Mouse (Mus musculus) gastrocnemius, postnatal 14 days (tissue): ENCODE measurements at regions not wholly inside any gene's neighbourhood (a gene's known extent, or its start where the extent isn't known, plus 50 kb on each side); places are given as distances from the start of the nearest gene placed in this dataset.
"Not testable (repeated sequence)": the region's sequence is repeated elsewhere in the genome, so short reads cannot be mapped to it uniquely, and the experiment has no call there.

Experiments
- DNase-seq: peaks from one replicate; pipeline ENCODE4 v3.0.0; 2021; ENCODE audit warnings: mixed read lengths
- intact Hi-C: fragments of 180-260 bp; cut with DNase I; formaldehyde crosslinking; loops from one replicate; pipeline ENCODE4 v1.15.1; 2025; ENCODE audit warnings: low total_unique reads

DNA sequence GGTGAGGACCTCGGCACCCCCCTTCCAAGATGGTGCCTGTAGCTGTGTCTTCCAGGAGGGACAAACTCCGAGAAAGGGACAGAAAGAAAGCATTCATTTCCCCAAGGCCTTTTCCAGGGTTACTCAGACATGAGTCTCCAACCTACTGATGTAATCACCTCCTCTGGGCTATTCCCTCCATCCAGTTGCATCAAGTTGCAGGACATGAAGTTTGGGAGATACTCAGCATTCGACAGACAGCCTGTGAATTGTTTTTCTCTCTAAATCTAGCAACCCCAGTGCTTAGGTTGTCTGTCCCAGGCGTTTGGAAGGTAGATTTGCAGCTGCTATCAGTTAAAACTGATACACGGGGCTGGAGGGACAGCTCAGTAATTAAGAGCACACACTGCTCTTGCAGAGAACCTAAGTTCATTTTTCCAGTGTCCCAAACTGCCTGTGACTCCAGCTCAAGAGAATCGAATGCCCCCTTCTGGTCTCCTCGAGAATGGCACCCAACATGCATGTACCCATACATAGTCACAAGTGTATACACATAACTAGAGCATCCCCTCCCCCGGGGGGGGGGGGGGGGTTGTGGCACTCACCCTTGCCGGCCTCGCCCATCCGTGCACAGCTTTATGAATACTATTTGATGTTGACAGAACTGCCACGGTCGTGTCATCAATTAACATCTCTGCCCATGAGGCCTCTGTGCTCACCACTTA is 73.8 kb upstream of the Spata13 start:
- no peak for DNase-seq
- intact Hi-C loops: no loop called here

DNA sequence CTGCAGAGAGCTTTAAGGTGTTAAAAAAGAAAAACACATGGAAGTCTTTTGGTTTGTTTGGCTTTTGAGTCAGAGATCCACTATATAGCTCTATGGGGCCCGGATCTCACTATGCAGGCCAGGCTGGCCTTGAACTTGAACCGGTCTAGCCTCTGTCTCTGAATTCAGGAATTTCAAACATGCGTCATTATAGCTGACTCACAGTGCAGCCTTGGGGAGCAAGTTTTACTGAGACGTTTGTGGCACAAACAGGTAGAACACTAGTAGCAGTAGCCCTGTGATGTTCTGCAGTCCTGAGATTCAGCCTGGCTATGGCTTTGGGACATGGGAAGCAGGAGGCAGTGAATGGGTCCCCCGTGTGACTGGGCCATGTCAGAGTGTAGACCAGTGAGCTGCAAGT is 57.5 kb upstream of the Spata13 start:
- intact Hi-C loops: no loop called here
- DNase-seq: no peak

DNA sequence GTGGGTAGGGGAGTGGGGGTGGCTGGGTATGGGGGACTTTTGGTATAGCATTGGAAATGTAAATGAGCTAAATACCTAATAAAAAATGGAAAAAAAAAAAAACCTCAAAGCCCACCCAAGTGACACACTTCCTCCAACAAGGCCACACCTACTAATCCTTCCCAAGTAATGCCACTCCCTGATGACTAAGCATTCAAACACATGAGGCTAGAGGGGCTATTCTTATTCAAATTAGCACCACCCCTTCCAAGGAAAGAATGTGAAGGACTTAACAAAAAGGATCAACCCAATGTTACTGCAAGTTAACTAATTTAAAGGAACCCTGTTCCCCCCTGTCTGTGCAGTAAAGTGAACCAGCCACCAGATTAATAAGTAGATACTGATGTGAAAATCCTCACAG is 53.7 kb upstream of the Spata13 start:
- intact Hi-C loops: not testable (repeated sequence)

More for the DNA sequence above, 53.7 kb upstream of the Spata13 start:
- not testable (repeated sequence) for DNase-seq
